Mouse (Mus musculus): ENCODE results near the gene Dppa3. TPM values are rescaled to one million over a fixed set of nuclear protein-coding genes. Genes with fewer than 3 reads are reported as not detected.

The Dppa3 gene
- polyA plus RNA-seq, 1 experiment from 2014 or later = not detected

DNA sequence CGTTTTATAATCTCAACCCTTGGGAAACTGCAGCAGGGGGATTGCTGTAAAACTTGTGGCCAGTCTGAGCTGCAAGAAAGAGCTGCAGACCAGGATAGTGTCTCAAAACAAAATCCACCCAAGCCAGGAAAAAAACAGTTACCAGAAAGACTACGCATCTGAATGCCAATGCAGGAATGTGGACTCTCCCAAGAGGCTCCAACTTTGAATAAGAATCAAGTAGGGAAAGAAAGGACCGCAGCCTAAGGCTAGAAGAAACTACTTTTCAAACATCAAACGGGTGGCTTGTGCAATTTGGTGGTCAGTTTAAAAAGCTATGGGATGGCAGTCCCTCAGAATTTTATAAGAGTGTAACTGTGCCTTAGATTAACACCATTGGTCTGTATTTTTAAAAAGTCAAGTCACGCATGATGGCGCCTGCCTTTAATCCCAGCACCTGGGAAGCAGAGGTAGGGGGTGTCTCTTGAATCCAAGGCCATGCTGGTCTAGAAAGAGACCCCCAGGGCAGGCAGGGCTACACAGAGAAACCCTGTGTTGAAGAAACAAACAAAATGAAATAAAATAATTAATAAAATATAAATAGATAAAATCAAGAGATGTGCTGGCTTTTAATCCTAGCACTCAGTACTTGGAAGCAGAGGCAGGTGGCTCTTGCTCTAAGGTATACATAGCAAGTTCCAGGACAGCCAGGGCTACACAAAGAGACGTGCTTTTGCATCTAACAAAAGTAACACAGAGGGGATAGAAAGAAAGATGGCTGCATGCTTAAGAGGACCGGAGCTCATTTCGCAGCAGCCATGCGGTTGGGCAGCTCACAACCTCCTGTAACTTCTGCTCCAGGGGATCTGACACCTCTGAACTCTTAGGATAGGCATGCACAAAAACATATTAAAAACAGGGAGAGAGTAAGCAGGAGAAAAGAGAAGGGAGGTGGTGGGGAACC is 17.5 kb upstream of the Dppa3 start:
- TF ChIP-seq CTCF (IDR thresholded peaks at IDR 0.05; ENCODE audit: low read depth) = no peak
- Histone ChIP-seq H3K4me1 (replicated peaks; ENCODE audit: insufficient read depth, low read length) (no peaks in the 10 kb centered on the region), H3K27me3 (ENCODE audit: insufficient read depth, low read length) (no peaks in the 10 kb centered on the region), H3K36me3 (ENCODE audit: insufficient read depth, low read length) (no peaks in the 10 kb centered on the region), H3K27ac (no peak overlapping the region), H3K9me3 (replicated peaks; ENCODE audit: low read length) (no peaks in the 10 kb centered on the region), H3K9ac (ENCODE audit: low read depth, low read length) (no peak overlapping the region), H3K4me3 (replicated peaks; ENCODE audit: low read depth, low read length) (no peak overlapping the region), H3K4me2 (ENCODE audit: low read length) (no peak overlapping the region)
- no peak for DNase-seq (ENCODE audit: low spot score)
- no peak for ATAC-seq (replicated peaks; ENCODE audit: low FRiP score, low read depth)
- 78% methylated on average over 10 of the region's 10 CpGs for WGBS

DNA sequence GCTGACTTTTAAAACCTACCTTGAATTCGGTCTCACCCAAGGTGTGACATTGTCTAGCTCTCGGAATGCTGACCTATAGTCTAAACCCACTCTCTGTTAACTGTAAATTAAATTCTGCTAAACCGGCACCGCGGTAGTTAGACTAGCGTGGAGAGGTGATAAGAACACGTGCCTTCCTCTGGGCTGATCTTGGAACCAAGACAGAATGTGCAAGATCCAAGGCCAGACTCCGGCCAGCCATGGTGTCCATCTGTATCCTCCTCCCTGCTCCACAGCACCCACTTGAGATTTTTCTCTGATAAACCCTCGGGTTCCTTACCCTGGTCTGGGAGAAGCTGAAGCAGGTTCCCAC is 16.9 kb upstream of the Dppa3 start:
- DNase-seq (ENCODE audit: low spot score) (no peak), ATAC-seq (replicated peaks; ENCODE audit: low FRiP score, low read depth) (no peak)
- no peak overlapping the region for H3K27ac ChIP-seq
- WGBS = 64% methylated on average over 9 of the region's 9 CpGs
- H3K4me3 ChIP-seq (replicated peaks; ENCODE audit: low read depth, low read length) = no peak overlapping the region
- no peak overlapping the region for H3K4me2 ChIP-seq (ENCODE audit: low read length)
- H3K27me3 ChIP-seq (ENCODE audit: insufficient read depth, low read length) = no peaks in the 10 kb centered on the region
- H3K36me3 ChIP-seq (ENCODE audit: insufficient read depth, low read length) = no peaks in the 10 kb centered on the region
- no peak for TF ChIP-seq CTCF (IDR thresholded peaks at IDR 0.05; ENCODE audit: low read depth)
- no peaks in the 10 kb centered on the region for H3K9me3 ChIP-seq (replicated peaks; ENCODE audit: low read length)
- no peak overlapping the region for H3K9ac ChIP-seq (ENCODE audit: low read depth, low read length)
- no peaks in the 10 kb centered on the region for H3K4me1 ChIP-seq (replicated peaks; ENCODE audit: insufficient read depth, low read length)

DNA sequence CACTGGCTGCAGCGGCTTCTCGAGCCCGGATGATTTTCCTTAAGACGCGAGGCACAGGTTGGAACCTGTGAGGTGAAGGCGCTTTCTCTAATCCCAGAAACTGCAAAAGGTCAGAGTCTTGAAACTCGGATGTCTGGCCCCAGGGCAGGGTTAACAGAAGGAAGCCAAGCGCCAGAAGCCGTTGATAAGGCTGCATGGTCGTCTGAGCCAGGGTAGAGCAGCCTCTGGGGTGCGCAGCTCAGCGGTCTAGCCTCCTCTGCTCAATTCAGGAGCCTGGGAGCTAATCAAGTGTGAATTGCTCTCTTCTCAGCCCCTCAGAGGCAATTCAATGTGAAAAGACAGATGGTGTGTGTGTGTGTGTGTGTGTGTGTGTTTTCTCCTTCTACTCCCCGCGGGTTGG is 16.4 kb upstream of the Dppa3 start, which contains the start of gene Gdf3:
Gdf3 (minus strand) TSS at position 317 of the 400 bp plus-strand sequence.
- no peak within 1 kb of the TSS for H3K9ac ChIP-seq (ENCODE audit: low read depth, low read length)
- ATAC-seq (replicated peaks; ENCODE audit: low FRiP score, low read depth) (no peak), DNase-seq (ENCODE audit: low spot score) (no peak)
- no peaks in the 10 kb centered on the region for H3K36me3 ChIP-seq (ENCODE audit: insufficient read depth, low read length)
- WGBS = 64% methylated on average over 14 of the region's 14 CpGs
- no peaks in the 10 kb centered on the region for H3K27me3 ChIP-seq (ENCODE audit: insufficient read depth, low read length)
- no peak within 1 kb of the TSS for H3K4me3 ChIP-seq (replicated peaks; ENCODE audit: low read depth, low read length)
- no peak within 1 kb of the TSS for H3K4me2 ChIP-seq (ENCODE audit: low read length)
- TF ChIP-seq CTCF (IDR thresholded peaks at IDR 0.05; ENCODE audit: low read depth) = no peak
- no peak within 1 kb of the TSS for H3K27ac ChIP-seq
- H3K9me3 ChIP-seq (replicated peaks; ENCODE audit: low read length) = no peaks in the 10 kb centered on the region
- H3K4me1 ChIP-seq (replicated peaks; ENCODE audit: insufficient read depth, low read length) = no peaks in the 10 kb centered on the region

DNA sequence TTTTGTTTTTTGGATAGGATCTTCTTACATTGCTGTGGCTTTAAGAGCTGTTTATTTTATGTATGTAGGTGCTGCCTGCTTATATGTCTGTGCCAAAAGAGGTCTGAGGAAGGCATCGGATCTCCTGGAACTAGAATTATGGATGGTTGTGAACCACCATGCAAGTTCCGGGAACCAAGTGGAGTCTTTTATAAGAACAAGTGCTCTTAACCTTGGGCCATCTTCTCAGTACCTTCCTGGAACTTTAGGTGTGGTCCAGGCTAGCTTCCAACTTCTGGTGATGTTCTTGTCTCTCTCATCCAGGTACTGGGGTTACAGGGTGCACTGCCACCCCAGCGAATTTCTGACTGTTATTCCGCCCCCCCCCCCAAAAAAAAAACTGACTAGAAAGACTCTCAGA is 13.8 kb upstream of the Dppa3 start:
- TF ChIP-seq CTCF (IDR thresholded peaks at IDR 0.05; ENCODE audit: low read depth) = no peak
- no peak overlapping the region for H3K4me3 ChIP-seq (replicated peaks; ENCODE audit: low read depth, low read length)
- H3K4me1 ChIP-seq (replicated peaks; ENCODE audit: insufficient read depth, low read length) = no peaks in the 10 kb centered on the region
- WGBS = 88% methylated on average over 4 of the region's 4 CpGs
- H3K27me3 ChIP-seq (ENCODE audit: insufficient read depth, low read length) = no peaks in the 10 kb centered on the region
- H3K27ac ChIP-seq = no peak overlapping the region
- ATAC-seq (replicated peaks; ENCODE audit: low FRiP score, low read depth) = no peak
- H3K9me3 ChIP-seq (replicated peaks; ENCODE audit: low read length) = no peaks in the 10 kb centered on the region
- H3K36me3 ChIP-seq (ENCODE audit: insufficient read depth, low read length) = no peaks in the 10 kb centered on the region
- no peak for DNase-seq (ENCODE audit: low spot score)
- no peak overlapping the region for H3K4me2 ChIP-seq (ENCODE audit: low read length)
- no peak overlapping the region for H3K9ac ChIP-seq (ENCODE audit: low read depth, low read length)

DNA sequence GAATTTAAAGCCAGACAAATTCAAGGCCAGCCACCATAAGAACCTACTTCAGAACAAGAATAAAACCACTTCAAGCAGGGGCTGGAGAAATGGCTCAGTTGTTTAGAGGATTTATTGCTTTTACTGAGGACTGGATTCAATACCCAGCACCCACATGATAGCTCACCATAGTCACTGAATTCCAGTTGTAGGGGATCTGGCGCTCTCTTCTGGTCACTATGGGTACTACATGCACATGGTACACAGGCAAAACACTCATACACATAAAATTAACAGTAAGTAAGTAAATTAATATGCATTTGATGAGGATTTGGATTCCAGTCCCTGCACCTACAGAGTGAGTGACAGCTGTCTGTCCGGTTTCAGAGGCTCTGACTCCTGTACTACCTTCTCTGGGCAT is 12.2 kb upstream of the Dppa3 start:
- Histone ChIP-seq H3K36me3 (ENCODE audit: insufficient read depth, low read length) (no peaks in the 10 kb centered on the region), H3K9me3 (replicated peaks; ENCODE audit: low read length) (no peaks in the 10 kb centered on the region), H3K4me3 (replicated peaks; ENCODE audit: low read depth, low read length) (no peak overlapping the region), H3K9ac (ENCODE audit: low read depth, low read length) (no peak overlapping the region), H3K27ac (no peak overlapping the region), H3K4me1 (replicated peaks; ENCODE audit: insufficient read depth, low read length) (no peaks in the 10 kb centered on the region), H3K27me3 (ENCODE audit: insufficient read depth, low read length) (no peaks in the 10 kb centered on the region), H3K4me2 (ENCODE audit: low read length) (no peak overlapping the region)
- ATAC-seq (replicated peaks; ENCODE audit: low FRiP score, low read depth) (no peak), DNase-seq (ENCODE audit: low spot score) (no peak)
- 61% methylated on average over 2 of the region's 2 CpGs for WGBS
- TF ChIP-seq CTCF (IDR thresholded peaks at IDR 0.05; ENCODE audit: low read depth) = peak; percentile 59

DNA sequence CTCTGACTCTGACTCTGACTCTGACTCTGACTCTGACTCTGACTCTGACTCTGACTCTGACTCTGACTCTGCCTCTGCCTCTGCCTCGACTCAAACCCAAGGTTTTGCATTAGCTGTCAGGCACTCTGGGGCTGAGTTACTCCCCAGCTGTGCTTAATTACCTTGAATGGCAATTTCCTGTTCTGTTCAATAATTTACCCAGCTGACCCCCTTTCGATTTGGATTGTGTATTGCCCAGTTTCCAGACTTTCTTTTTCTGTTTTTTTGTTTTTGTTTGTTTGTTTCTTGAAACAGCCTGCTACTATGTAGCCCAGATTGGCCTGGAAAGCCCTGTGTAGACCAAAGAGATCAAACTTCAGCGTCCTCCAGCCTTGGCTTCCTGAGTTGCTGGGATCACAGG is 10.2 kb upstream of the Dppa3 start:
- Histone ChIP-seq H3K4me1 (replicated peaks; ENCODE audit: insufficient read depth, low read length) (no peaks in the 10 kb centered on the region), H3K9ac (ENCODE audit: low read depth, low read length) (no peak overlapping the region), H3K4me3 (replicated peaks; ENCODE audit: low read depth, low read length) (no peak overlapping the region), H3K4me2 (ENCODE audit: low read length) (no peak overlapping the region), H3K27ac (no peak overlapping the region), H3K27me3 (ENCODE audit: insufficient read depth, low read length) (no peaks in the 10 kb centered on the region), H3K36me3 (ENCODE audit: insufficient read depth, low read length) (no peaks in the 10 kb centered on the region), H3K9me3 (replicated peaks; ENCODE audit: low read length) (no peaks in the 10 kb centered on the region)
- WGBS = 47% methylated on average over 3 of the region's 3 CpGs
- TF ChIP-seq CTCF (IDR thresholded peaks at IDR 0.05; ENCODE audit: low read depth) = no peak
- no peak for ATAC-seq (replicated peaks; ENCODE audit: low FRiP score, low read depth)
- DNase-seq (ENCODE audit: low spot score) = no peak
